Mouse (Mus musculus) cerebellum, adult 2 months (tissue): ENCODE results near the gene Dll3.

ENCODE experiments used
- CTCF ChIP-seq: fragments of 200-500 bp; IDR thresholded peaks from 2 replicates; pipeline ENCODE4 v1.5.1; 2011; ENCODE audit warnings: low read depth, mild to moderate bottlenecking, control low read depth, low read length, moderate library complexity, borderline replicate concordance; ENCODE audit not compliant: insufficient read depth
- POLR2A ChIP-seq: fragments of 200-500 bp; IDR thresholded peaks from 2 replicates; pipeline ENCODE4 v1.6.1; 2011; ENCODE audit warnings: low read length, control low read depth, borderline replicate concordance; ENCODE audit not compliant: insufficient read depth

- TF ChIP-seq POLR2A (no peak), CTCF (no peak)
Measured at GRCm38 (mm10) chr7:28268576-28268975, 33.5 kb downstream of the Dll3 start.
